Mouse (Mus musculus): Measurements from ENCODE around the gene Kremen1. TPM values are rescaled to one million over a fixed set of nuclear protein-coding genes. Genes with fewer than 3 reads are reported as not detected.

The Kremen1 gene
- polyA plus RNA-seq, 1 experiment from 2014 or later = 20.9 TPM

DNA sequence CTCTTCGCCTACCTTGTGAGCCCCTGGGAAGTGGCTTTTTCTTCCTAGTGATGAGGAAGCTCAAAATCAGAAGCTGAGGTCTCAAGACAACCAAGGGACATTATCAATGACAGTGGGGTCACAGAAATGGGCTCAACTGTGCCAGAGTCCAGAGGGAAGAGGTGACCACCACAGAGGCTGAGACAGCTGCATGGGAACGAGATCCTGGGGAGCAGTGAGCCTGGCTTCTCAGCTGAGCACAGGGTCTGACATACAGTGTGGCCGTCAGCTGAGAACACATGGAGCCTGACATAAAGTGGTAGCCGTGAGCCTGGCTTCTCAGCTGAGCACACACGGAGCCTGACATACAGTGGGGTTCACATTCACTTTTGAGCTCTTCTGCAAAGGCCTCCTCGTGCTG lies 58.3 kb downstream of the Kremen1 start:
- no peak for ATAC-seq (ENCODE audit: insufficient number of reproducible peaks, insufficient read depth, low FRiP score, low read depth)
- no peaks in the 10 kb centered on the region for H3K9me3 ChIP-seq (ENCODE audit: control insufficient read depth, low read length)
- H3K27ac ChIP-seq (replicated peaks in 1 of 2; ENCODE audit: control insufficient read depth in 1 of 2, insufficient read depth in 1 of 2, low read depth in 2 of 2, low read length in 2 of 2) = no peak overlapping the region
- no peak overlapping the region for H3K4me2 ChIP-seq (ENCODE audit: low read length)
- H3K4me1 ChIP-seq (ENCODE audit: control insufficient read depth in 2 of 2, insufficient read depth in 2 of 2, low read length in 2 of 2) = no peaks in the 10 kb centered on the region
- no peaks in the 10 kb centered on the region for H3K27me3 ChIP-seq (ENCODE audit: control insufficient read depth, insufficient read depth, low read length)
- 91% methylated on average over 6 of the region's 6 CpGs for WGBS
- H3K4me3 ChIP-seq (ENCODE audit: control insufficient read depth in 1 of 2, insufficient read depth in 1 of 2, low read depth in 1 of 2, low read length in 2 of 2) = no peak overlapping the region
- H3K9ac ChIP-seq (ENCODE audit: low read length) = no peak overlapping the region
- H3K36me3 ChIP-seq (ENCODE audit: control insufficient read depth, insufficient read depth, low read length) = peaks cover 83% of the 10 kb centered on the region

DNA sequence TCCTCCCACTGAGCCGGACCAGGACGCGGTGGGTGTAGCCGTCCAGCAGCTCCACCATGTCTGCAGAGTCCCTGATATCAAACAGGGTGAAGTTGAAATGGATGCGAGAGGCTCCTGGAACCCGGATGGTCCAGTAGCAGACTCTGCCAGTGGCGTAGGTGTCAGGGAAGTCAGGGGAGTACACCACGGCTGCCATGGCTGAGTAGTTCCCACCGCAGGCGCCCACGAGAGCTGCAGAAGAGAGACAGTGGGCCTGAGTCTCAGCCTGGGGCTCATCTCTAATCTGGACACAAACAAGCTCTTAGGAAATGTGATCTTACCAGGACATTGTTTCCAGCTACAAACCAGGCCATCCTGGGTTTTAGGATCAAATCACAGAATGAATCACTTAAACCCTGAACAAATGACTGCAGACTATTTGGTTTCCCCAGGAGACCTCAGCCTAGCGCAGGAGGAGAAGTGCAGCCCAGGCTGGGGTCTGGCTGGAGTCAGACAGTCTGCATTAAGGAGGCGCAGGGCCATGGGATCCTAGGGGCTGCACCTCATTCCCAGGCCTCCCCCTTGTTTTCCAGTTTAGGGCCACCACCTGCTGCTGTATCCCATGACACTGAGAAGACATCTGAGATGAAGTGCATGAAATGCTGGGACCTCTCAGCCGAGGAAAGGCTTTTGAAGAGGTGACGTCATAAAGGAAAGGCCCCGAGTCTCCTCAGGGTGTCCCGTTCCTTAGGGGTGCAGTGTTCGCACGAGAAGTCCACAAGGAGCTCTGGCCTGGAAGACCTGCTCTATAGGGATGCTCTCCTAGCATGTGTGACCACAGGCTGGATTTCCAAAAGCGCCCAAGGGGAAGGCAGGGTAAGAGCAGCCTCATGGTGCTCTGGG lies 59.3 kb downstream of the Kremen1 start:
- ATAC-seq (ENCODE audit: insufficient number of reproducible peaks, insufficient read depth, low FRiP score, low read depth) = no peak
- Histone ChIP-seq H3K27me3 (ENCODE audit: control insufficient read depth, insufficient read depth, low read length) (no peaks in the 10 kb centered on the region), H3K9me3 (ENCODE audit: control insufficient read depth, low read length) (no peaks in the 10 kb centered on the region), H3K9ac (ENCODE audit: low read length) (no peak overlapping the region), H3K4me3 (ENCODE audit: control insufficient read depth in 1 of 2, insufficient read depth in 1 of 2, low read depth in 1 of 2, low read length in 2 of 2) (no peak overlapping the region), H3K27ac (replicated peaks in 1 of 2; ENCODE audit: control insufficient read depth in 1 of 2, insufficient read depth in 1 of 2, low read depth in 2 of 2, low read length in 2 of 2) (no peak overlapping the region), H3K4me2 (ENCODE audit: low read length) (no peak overlapping the region), H3K36me3 (ENCODE audit: control insufficient read depth, insufficient read depth, low read length) (peaks cover 83% of the 10 kb centered on the region), H3K4me1 (ENCODE audit: control insufficient read depth in 2 of 2, insufficient read depth in 2 of 2, low read length in 2 of 2) (peaks cover 3 to 4% of the 10 kb centered on the region in 2 experiments; a peak in 2 of 4 replicates)
- WGBS = 85% methylated on average over 20 of the region's 20 CpGs

DNA sequence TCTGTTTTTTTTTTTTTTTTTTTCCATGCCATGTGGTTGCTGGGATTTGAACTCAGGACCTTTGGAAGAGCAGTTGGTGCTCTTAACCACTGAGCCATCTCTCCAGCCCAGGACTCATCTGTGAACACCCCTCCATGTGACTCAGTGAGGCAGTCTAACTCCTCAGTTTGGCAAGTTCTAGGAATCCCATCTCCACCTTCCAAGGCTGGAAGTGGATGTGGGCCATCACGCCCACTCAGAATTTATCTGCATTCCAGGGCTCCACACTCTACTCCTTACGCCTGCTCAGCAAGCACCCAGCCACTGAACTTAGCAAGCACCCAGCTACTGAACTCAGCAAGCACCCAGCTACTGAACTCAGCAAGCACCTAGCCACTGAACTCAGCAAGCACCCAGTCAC lies 61.5 kb downstream of the Kremen1 start:
- no peak overlapping the region for H3K27ac ChIP-seq (replicated peaks in 1 of 2; ENCODE audit: control insufficient read depth in 1 of 2, insufficient read depth in 1 of 2, low read depth in 2 of 2, low read length in 2 of 2)
- H3K4me1 ChIP-seq (ENCODE audit: control insufficient read depth in 2 of 2, insufficient read depth in 2 of 2, low read length in 2 of 2) = peaks cover 7 to 9% of the 10 kb centered on the region in 2 experiments; a peak in 2 of 4 replicates
- no peaks in the 10 kb centered on the region for H3K27me3 ChIP-seq (ENCODE audit: control insufficient read depth, insufficient read depth, low read length)
- H3K9me3 ChIP-seq (ENCODE audit: control insufficient read depth, low read length) = no peaks in the 10 kb centered on the region
- 71% methylated on average over 2 of the region's 2 CpGs for WGBS
- no peak overlapping the region for H3K4me3 ChIP-seq (ENCODE audit: control insufficient read depth in 1 of 2, insufficient read depth in 1 of 2, low read depth in 1 of 2, low read length in 2 of 2)
- ATAC-seq (ENCODE audit: insufficient number of reproducible peaks, insufficient read depth, low FRiP score, low read depth) = no peak
- no peak overlapping the region for H3K9ac ChIP-seq (ENCODE audit: low read length)
- H3K4me2 ChIP-seq (ENCODE audit: low read length) = no peak overlapping the region
- peaks cover 77% of the 10 kb centered on the region for H3K36me3 ChIP-seq (ENCODE audit: control insufficient read depth, insufficient read depth, low read length)

DNA sequence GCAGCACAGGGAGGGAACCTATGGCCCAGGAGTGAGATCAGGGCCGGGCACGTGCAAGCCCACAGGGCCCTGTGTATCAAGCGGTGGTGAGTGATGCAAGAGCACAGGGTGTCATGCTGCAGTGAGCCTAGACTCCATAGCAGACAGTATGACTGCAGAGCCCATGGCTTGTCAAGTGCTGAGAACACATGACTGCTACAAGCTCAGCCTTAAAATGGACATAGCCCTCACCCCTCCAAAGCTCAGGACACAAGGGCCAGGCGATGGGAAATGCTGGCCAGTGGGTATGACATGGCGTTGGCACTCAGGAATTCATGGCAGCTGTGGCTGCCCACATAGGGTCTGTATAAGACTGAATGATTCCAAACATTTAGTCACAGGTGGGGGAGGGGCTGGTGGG lies 64.3 kb downstream of the Kremen1 start:
- peak overlapping the region; percentile 8 to 39; a peak in 1 of 4 replicates for H3K27ac ChIP-seq (replicated peaks in 1 of 2; ENCODE audit: control insufficient read depth in 1 of 2, insufficient read depth in 1 of 2, low read depth in 2 of 2, low read length in 2 of 2)
- ATAC-seq (ENCODE audit: insufficient number of reproducible peaks, insufficient read depth, low FRiP score, low read depth) = 0 out of 2 replicates have a peak, but pooled peaks have one; percentile 33

DNA sequence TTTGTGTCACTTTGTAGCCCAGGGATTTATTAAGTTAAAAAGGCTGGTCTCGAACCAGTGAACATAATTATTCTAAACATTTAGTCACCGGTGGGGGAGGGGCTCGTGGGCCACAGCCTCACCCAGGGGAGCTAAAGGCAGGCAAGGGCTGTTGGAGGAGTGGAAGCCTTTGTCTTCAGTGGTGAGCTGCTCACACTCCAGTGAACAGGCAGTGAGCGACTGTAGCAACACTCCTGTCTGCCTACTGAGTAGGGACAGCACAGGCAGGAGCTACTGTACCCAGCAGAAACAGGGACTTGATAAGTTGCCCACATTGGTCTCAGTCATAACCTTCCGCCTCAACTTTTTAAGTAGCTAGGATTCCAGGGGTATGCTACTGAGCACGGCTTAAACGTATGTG lies 64.8 kb downstream of the Kremen1 start:
- no peaks in the 10 kb centered on the region for H3K27me3 ChIP-seq (ENCODE audit: control insufficient read depth, insufficient read depth, low read length)
- H3K4me3 ChIP-seq (ENCODE audit: control insufficient read depth in 1 of 2, insufficient read depth in 1 of 2, low read depth in 1 of 2, low read length in 2 of 2) = no peak overlapping the region
- H3K9ac ChIP-seq (ENCODE audit: low read length) = no peak overlapping the region
- H3K9me3 ChIP-seq (ENCODE audit: control insufficient read depth, low read length) = no peaks in the 10 kb centered on the region
- no peak for ATAC-seq (ENCODE audit: insufficient number of reproducible peaks, insufficient read depth, low FRiP score, low read depth)
- H3K27ac ChIP-seq (replicated peaks in 1 of 2; ENCODE audit: control insufficient read depth in 1 of 2, insufficient read depth in 1 of 2, low read depth in 2 of 2, low read length in 2 of 2) = peak overlapping the region; percentile 8 to 39; a peak in 1 of 4 replicates
- H3K4me2 ChIP-seq (ENCODE audit: low read length) = no peak overlapping the region
- H3K4me1 ChIP-seq (ENCODE audit: control insufficient read depth in 2 of 2, insufficient read depth in 2 of 2, low read length in 2 of 2) = peaks cover 31 to 37% of the 10 kb centered on the region in 2 experiments
- peaks cover 56% of the 10 kb centered on the region for H3K36me3 ChIP-seq (ENCODE audit: control insufficient read depth, insufficient read depth, low read length)
- WGBS = 78% methylated on average over 7 of the region's 7 CpGs

More for the DNA sequence above, 64.3 kb downstream of the Kremen1 start:
- Histone ChIP-seq H3K27me3 (ENCODE audit: control insufficient read depth, insufficient read depth, low read length) (no peaks in the 10 kb centered on the region), H3K9ac (ENCODE audit: low read length) (no peak overlapping the region), H3K4me2 (ENCODE audit: low read length) (no peak overlapping the region), H3K4me1 (ENCODE audit: control insufficient read depth in 2 of 2, insufficient read depth in 2 of 2, low read length in 2 of 2) (peaks cover 26 to 34% of the 10 kb centered on the region in 2 experiments), H3K36me3 (ENCODE audit: control insufficient read depth, insufficient read depth, low read length) (peaks cover 61% of the 10 kb centered on the region), H3K9me3 (ENCODE audit: control insufficient read depth, low read length) (no peaks in the 10 kb centered on the region), H3K4me3 (ENCODE audit: control insufficient read depth in 1 of 2, insufficient read depth in 1 of 2, low read depth in 1 of 2, low read length in 2 of 2) (no peak overlapping the region)
- WGBS = 53% methylated on average over 5 of the region's 5 CpGs

DNA sequence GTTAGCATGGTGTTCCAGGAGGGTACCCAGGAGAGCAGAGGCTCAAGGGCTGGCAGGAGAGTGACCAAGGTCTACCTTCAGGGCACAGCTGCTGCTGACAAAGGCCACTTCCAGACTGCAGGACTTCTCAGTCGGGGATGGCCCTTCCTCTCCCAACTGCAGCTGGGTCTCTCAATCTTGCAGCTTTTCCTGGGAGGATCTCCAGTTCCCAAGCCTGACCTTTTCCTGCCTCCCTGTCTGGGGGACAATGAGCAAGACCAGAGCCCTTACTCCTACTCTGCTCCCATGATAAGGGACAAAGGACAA lies 67.8 kb downstream of the Kremen1 start:
- Histone ChIP-seq H3K27ac (replicated peaks in 1 of 2; ENCODE audit: control insufficient read depth in 1 of 2, insufficient read depth in 1 of 2, low read depth in 2 of 2, low read length in 2 of 2) (peak overlapping the region; percentile 30 to 40; a peak in 3 of 4 replicates), H3K4me3 (ENCODE audit: control insufficient read depth in 1 of 2, insufficient read depth in 1 of 2, low read depth in 1 of 2, low read length in 2 of 2) (no peak overlapping the region)

DNA sequence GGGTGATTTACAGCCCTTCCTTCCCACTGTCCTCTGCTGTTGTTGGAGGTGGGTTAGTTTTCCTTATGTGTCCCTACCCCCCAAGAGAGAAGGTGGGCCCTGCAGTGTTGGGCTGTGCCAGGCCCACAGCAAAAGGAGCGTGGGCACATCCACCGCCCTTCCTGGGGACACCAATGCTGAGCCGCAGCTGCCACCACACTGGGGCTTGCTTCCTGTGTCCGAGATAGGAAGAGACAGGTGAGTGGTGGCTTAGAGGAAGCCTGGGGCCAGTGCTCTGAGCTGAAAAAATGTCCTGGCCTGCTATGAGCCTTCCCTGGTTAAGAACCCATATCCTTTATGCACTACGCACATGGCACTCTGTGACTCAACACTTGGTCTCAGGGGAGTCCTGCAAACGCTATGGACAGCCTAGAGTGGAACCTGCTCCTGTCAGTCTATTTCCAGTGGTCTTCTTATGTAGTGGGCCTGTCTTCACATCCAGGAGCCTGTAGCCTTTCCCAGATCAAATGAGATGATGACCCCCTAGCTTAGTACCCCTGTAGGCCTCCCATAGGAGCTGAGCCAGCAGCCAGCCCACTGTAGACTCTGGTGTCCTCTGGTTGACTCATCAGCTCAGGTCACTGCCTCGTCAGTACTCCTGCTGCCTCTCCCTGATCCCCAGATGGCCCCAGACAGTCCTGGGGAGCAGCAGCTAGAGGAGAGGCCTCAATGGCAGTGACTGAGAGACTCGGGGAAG lies 68.3 kb downstream of the Kremen1 start:
- peak overlapping the region; percentile 40 to 62; a peak in 3 of 4 replicates for H3K27ac ChIP-seq (replicated peaks in 1 of 2; ENCODE audit: control insufficient read depth in 1 of 2, insufficient read depth in 1 of 2, low read depth in 2 of 2, low read length in 2 of 2)
- no peak for ATAC-seq (ENCODE audit: insufficient number of reproducible peaks, insufficient read depth, low FRiP score, low read depth)
- peaks cover 45 to 52% of the 10 kb centered on the region in 2 experiments for H3K4me1 ChIP-seq (ENCODE audit: control insufficient read depth in 2 of 2, insufficient read depth in 2 of 2, low read length in 2 of 2)
- no peak overlapping the region for H3K4me2 ChIP-seq (ENCODE audit: low read length)
- H3K9ac ChIP-seq (ENCODE audit: low read length) = peak overlapping the region; percentile 12; the same call in 1 of the 2 replicates
- no peaks in the 10 kb centered on the region for H3K27me3 ChIP-seq (ENCODE audit: control insufficient read depth, insufficient read depth, low read length)
- WGBS = 61% methylated on average over 8 of the region's 8 CpGs
- H3K36me3 ChIP-seq (ENCODE audit: control insufficient read depth, insufficient read depth, low read length) = peaks cover 31% of the 10 kb centered on the region
- H3K9me3 ChIP-seq (ENCODE audit: control insufficient read depth, low read length) = no peaks in the 10 kb centered on the region
- H3K4me3 ChIP-seq (ENCODE audit: control insufficient read depth in 1 of 2, insufficient read depth in 1 of 2, low read depth in 1 of 2, low read length in 2 of 2) = no peak overlapping the region

More for the DNA sequence above, 67.8 kb downstream of the Kremen1 start:
- H3K36me3 ChIP-seq (ENCODE audit: control insufficient read depth, insufficient read depth, low read length) = peaks cover 36% of the 10 kb centered on the region
- 5% methylated on average over 1 of the region's 1 CpGs for whole genome bisulfite sequencing
- H3K9ac ChIP-seq (ENCODE audit: low read length) = peak overlapping the region; percentile 9; the same call in 1 of the 2 replicates
- H3K4me1 ChIP-seq (ENCODE audit: control insufficient read depth in 2 of 2, insufficient read depth in 2 of 2, low read length in 2 of 2) = peaks cover 45 to 52% of the 10 kb centered on the region in 2 experiments
- ATAC-seq (ENCODE audit: insufficient number of reproducible peaks, insufficient read depth, low FRiP score, low read depth) = no peak
- H3K4me2 ChIP-seq (ENCODE audit: low read length) = no peak overlapping the region
- H3K27me3 ChIP-seq (ENCODE audit: control insufficient read depth, insufficient read depth, low read length) = no peaks in the 10 kb centered on the region
- H3K9me3 ChIP-seq (ENCODE audit: control insufficient read depth, low read length) = no peaks in the 10 kb centered on the region

Measured in heart, embryonic 14.5 days (tissue).